Mouse (Mus musculus) stomach, postnatal 0 days (tissue): ENCODE data around the gene Tbc1d24.

ENCODE experiments used
- CTCF ChIP-seq: IDR thresholded peaks from 2 replicates; pipeline ENCODE4 v1.5.1; 2016; ENCODE audit warnings: antibody characterized with exemption, low read depth, mild to moderate bottlenecking, moderate library complexity
- EP300 ChIP-seq: optimal IDR thresholded peaks from 2 replicates; pipeline ENCODE3; 2016; ENCODE audit warnings: antibody characterized with exemption

DNA sequence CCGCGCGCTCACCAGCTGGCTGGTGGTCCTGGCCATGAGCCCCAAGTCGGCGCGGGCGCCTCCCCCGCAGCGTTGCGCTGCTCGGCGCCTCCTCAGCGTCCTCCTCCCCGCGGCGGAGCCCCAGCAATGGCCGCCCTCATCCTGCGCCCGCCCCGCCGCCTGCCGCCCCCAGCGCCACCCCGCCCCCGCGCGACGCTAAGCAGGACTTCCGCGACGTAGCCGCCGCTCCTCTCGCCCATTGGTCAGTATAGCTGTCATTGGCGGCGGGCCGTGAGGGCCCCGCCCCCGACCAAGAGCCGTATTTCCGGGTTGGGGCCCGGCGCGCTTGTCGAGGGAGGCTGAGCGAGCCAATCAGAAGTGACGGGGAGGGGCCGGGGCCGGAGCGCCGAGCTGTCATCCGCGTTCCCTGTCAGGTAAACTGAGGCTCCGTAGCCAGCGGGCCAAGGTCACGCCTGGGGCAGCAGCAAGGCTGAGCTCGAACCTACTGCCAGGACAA lies 63.9 kb downstream of the Tbc1d24 start:
- no peak for TF ChIP-seq CTCF
- TF ChIP-seq EP300, result no peak
